Comparison of ENCODE assay signal across 9 mouse cellular contexts in the genomic region with DNA sequence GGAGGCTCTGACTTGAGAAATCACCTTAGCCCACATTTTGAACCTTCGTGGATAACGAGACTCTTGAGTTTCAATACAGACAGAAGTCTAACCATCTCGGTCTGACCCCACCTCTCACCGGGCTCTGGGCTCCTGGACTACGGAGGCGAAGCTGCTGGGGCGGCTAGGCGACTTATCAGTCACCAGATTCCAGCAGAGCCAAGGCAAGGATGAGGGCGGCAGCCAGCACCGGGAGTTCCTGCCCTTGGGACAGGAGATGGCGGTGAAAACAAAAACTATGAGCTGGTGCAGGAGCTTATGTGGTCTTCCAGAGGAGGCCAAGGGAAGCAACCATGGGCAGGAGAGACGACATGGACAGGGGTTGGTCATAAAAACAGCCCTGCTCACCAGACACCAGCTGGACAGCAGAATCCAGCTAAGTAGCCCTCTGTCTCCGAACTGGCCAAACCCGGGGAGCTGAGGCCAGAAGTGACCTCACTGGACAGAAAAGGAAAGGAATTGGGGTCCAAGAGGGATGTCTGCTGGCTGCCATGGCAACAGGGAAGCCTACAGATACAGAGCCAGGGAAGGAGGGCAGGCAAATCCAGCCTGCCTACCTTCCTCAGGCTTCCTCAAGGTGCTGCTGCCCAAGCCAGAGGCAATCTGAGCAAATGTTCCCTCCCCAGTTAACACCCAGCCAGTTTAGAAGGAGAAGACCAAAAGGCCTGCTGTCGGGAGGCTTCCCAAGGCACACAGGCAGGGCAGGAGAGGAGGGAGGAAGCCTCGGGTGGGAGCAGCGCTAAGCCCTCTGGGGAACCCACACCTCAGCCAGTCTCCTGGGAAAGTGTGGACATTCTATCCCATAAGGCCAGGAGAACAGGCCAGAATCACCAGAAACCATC. TPM values are rescaled to one million over a fixed set of nuclear protein-coding genes. Genes with fewer than 3 reads are reported as not detected.
A peak's percentile ranks its signal among the peaks of the same experiment; 100 is the strongest.
DNase-seq lines count a peak whose midpoint lies in the region; ATAC-seq and TF ChIP-seq lines count a peak whose summit lies in the region.
"Had no signal": no experiment of that assay in that cellular context is flagged by ENCODE, and none has a peak within 500 bp of the region (broad histone marks: within the 10 kb centered on the region; RNA-seq: fewer than 3 reads in every experiment).

No protein-coding gene starts in this region.

- no peaks in the 10 kb centered on the region for H3K9me3 ChIP-seq in forebrain, embryonic 11.5 days (ENCODE audit: control insufficient read depth, low read length)
- no peaks in the 10 kb centered on the region for H3K9me3 ChIP-seq in forebrain, postnatal 0 days (ENCODE audit: low read length)
- no peaks in the 10 kb centered on the region for H3K9me3 ChIP-seq in midbrain, embryonic 10.5 days (replicated peaks)
- no peaks in the 10 kb centered on the region for H3K9me3 ChIP-seq in midbrain, embryonic 13.5 days

- no peaks in the 10 kb centered on the region for H3K27me3 ChIP-seq in forebrain, embryonic 11.5 days (ENCODE audit: control insufficient read depth, insufficient read depth, low read length)
- no peaks in the 10 kb centered on the region for H3K27me3 ChIP-seq in forebrain, postnatal 0 days (ENCODE audit: insufficient read depth, low read length)
- no peaks in the 10 kb centered on the region for H3K27me3 ChIP-seq in midbrain, embryonic 10.5 days (ENCODE audit: low read depth, poor library complexity, severe bottlenecking)
- H3K27me3 ChIP-seq in midbrain, embryonic 13.5 days, result 0 out of 2 replicates have a peak, but pooled peaks cover 2% of the 10 kb centered on the region

- WGBS in forebrain, embryonic 11.5 days, result 43% methylated on average over 17 of the region's 17 CpGs
- 52% methylated on average over 17 of the region's 17 CpGs for WGBS in forebrain, postnatal 0 days
- 33% methylated on average over 17 of the region's 17 CpGs for WGBS in midbrain, embryonic 10.5 days
- 36% methylated on average over 17 of the region's 17 CpGs for WGBS in midbrain, embryonic 13.5 days

- no peak for ATAC-seq in forebrain, embryonic 11.5 days (replicated peaks; ENCODE audit: low FRiP score)
- no peak for ATAC-seq in forebrain, postnatal 0 days
- ATAC-seq in midbrain, embryonic 13.5 days, result no peak

- no peak for TF ChIP-seq CTCF in forebrain, postnatal 0 days (IDR thresholded peaks at IDR 0.05; ENCODE audit: low read depth)

- H3K4me1 ChIP-seq in forebrain, embryonic 11.5 days (replicated peaks; ENCODE audit: control insufficient read depth, insufficient read depth, low read length), result peaks cover 35% of the 10 kb centered on the region
- H3K4me1 ChIP-seq in forebrain, postnatal 0 days (ENCODE audit: insufficient read depth), result peaks cover 21% of the 10 kb centered on the region
- H3K4me1 ChIP-seq in midbrain, embryonic 10.5 days, result peaks cover 85% of the 10 kb centered on the region
- H3K4me1 ChIP-seq in midbrain, embryonic 13.5 days (replicated peaks), result peaks cover 67% of the 10 kb centered on the region

- DNase-seq in forebrain, embryonic 11.5 days (ENCODE audit: low spot score), result no peak
- DNase-seq in forebrain, postnatal 0 days, result no peak
- no peak for DNase-seq in midbrain, embryonic 10.5 days (ENCODE audit: low spot score)
- DNase-seq in induced T-regulatory cell, adult 2 months (ENCODE audit: low read depth), result peak; percentile 64
- peak; percentile 52 for DNase-seq in retina, postnatal 1 day
- DNase-seq in cerebellum, postnatal 36 days, result no peak
- no peak for DNase-seq in right cerebral cortex, adult 18-20 months
- DNase-seq: thymus, adult 2 months had no signal

- peak overlapping the region; percentile 31 for H3K27ac ChIP-seq in forebrain, embryonic 11.5 days (ENCODE audit: low read depth, low read length)
- no peak overlapping the region for H3K27ac ChIP-seq in forebrain, postnatal 0 days (ENCODE audit: low read depth, low read length)
- peak overlapping the region; percentile 52 for H3K27ac ChIP-seq in midbrain, embryonic 10.5 days (replicated peaks)
- H3K27ac ChIP-seq in midbrain, embryonic 13.5 days, result no peak overlapping the region

- H3K36me3 ChIP-seq in forebrain, embryonic 11.5 days (ENCODE audit: control insufficient read depth, insufficient read depth, low read length), result no peaks in the 10 kb centered on the region; the same call in 1 of the 2 replicates
- no peaks in the 10 kb centered on the region for H3K36me3 ChIP-seq in forebrain, postnatal 0 days (ENCODE audit: insufficient read depth)
- H3K36me3 ChIP-seq in midbrain, embryonic 10.5 days, result peaks cover 15% of the 10 kb centered on the region
- no peaks in the 10 kb centered on the region for H3K36me3 ChIP-seq in midbrain, embryonic 13.5 days

- H3K4me3 ChIP-seq in forebrain, embryonic 11.5 days (ENCODE audit: low read depth, low read length), result no peak overlapping the region
- no peak overlapping the region for H3K4me3 ChIP-seq in forebrain, postnatal 0 days (ENCODE audit: low read depth, low read length)
- H3K4me3 ChIP-seq in midbrain, embryonic 10.5 days, result no peak overlapping the region
- no peak overlapping the region for H3K4me3 ChIP-seq in midbrain, embryonic 13.5 days (replicated peaks)

- H3K4me2 ChIP-seq in forebrain, embryonic 11.5 days (ENCODE audit: low read depth, low read length, severe bottlenecking), result no peak overlapping the region
- no peak overlapping the region for H3K4me2 ChIP-seq in forebrain, postnatal 0 days (ENCODE audit: low read depth)
- H3K4me2 ChIP-seq in midbrain, embryonic 13.5 days (replicated peaks), result no peak overlapping the region

- no peak overlapping the region for H3K9ac ChIP-seq in forebrain, embryonic 11.5 days (ENCODE audit: low read length)
- no peak overlapping the region for H3K9ac ChIP-seq in forebrain, postnatal 0 days
- H3K9ac ChIP-seq in midbrain, embryonic 13.5 days (replicated peaks), result no peak overlapping the region

RNA-seq across cellular contexts. Expression of gene Ccdc88c, which starts 16.4 kb away (rescaled TPM):
- polyA plus RNA-seq in forebrain, embryonic 11.5 days (2014; fragmentation: Nextera tagmentation; extraction: Ambion mirVana), result 22.5 and 27.7 TPM in 2 replicates
- 31.3 and 31.5 TPM in 2 replicates for total RNA-seq in forebrain, postnatal 0 days (2014; rRNA removed)
- polyA plus RNA-seq in forebrain, postnatal 0 days (2015; fragmentation: Nextera tagmentation; extraction: Ambion mirVana), result 12.4 and 14.6 TPM in 2 replicates
- polyA plus RNA-seq in midbrain, embryonic 10.5 days (2016; fragmentation: Nextera tagmentation; extraction: Ambion mirVana), result 14.8 and 15.8 TPM in 2 replicates
- polyA plus RNA-seq in midbrain, embryonic 13.5 days (2015; fragmentation: Nextera tagmentation; extraction: Ambion mirVana), result 15.6 and 16.5 TPM in 2 replicates

Comparison
In these comparisons a context has a peak if more than half of its experiments do, and no peak if none do; other contexts are left out.
1. H3K27ac ChIP-seq: peak in forebrain, embryonic 11.5 days (single experiment) and midbrain, embryonic 10.5 days (single experiment); none in forebrain, postnatal 0 days (single experiment) and midbrain, embryonic 13.5 days (single experiment).
2. DNase-seq: peak in induced T-regulatory cell, adult 2 months (single experiment) and retina, postnatal 1 day (single experiment); none in forebrain, embryonic 11.5 days (single experiment), forebrain, postnatal 0 days (single experiment), midbrain, embryonic 10.5 days (single experiment), cerebellum, postnatal 36 days (0 of 2) and right cerebral cortex, adult 18-20 months (single experiment).